Comparison of ENCODE assay signal across 12 mouse cellular contexts in the genomic region with DNA sequence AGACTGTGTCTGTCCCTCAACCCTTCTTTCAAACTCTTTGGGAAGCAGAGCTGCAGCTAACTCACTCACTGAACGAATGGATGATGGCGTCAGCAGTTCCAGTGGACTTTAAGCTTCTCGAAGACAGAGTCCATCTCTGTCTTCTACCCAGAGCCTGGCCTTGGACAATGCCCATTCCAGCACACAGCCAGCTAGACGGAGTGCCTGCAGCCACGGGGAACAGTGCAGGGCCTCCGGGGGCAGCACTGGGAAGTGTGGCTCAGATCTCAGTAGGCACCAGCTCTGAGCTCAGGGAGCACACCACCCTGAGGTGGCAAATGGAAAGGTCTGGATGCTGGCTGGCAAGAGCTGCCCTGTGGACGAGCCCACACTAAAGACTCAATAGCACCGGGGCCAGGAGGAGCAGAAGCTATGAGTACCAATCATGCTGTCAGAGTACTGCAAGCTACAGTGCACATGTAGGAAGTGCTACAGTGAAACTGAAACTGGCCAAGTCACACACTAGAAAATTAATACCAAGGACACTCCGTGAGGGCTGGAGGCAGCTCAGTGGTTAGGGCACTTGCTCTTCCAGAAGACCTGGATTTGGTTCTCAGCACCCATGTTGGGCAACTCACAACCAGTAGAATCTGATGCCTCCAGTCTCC. TPM values are rescaled to one million over a fixed set of nuclear protein-coding genes. Genes with fewer than 3 reads are reported as not detected.
DNase-seq lines count a peak whose midpoint lies in the region; ATAC-seq and TF ChIP-seq lines count a peak whose summit lies in the region.
"Had no signal": no experiment of that assay in that cellular context is flagged by ENCODE, and none has a peak within 500 bp of the region (broad histone marks: within the 10 kb centered on the region; RNA-seq: fewer than 3 reads in every experiment).

No protein-coding gene starts in this region.

- peak; percentile 35; the same call in 1 of the 2 replicates for TF ChIP-seq CTCF in hindbrain, postnatal 0 days (IDR thresholded peaks at IDR 0.05; ENCODE audit: low read depth)
- 0 out of 2 replicates have a peak, but pooled peaks have one; percentile 4 for TF ChIP-seq CTCF in testis, adult 2 months (IDR thresholded peaks at IDR 0.05; ENCODE audit: control insufficient read depth, insufficient read depth, insufficient replicate concordance, low read depth, low read length)
- TF ChIP-seq CTCF in liver, postnatal 0 days (IDR thresholded peaks at IDR 0.05; ENCODE audit: low read depth): peak; percentile 33; the same call in 1 of the 2 replicates

- no peak for TF ChIP-seq POLR2A in testis, adult 2 months (IDR thresholded peaks at IDR 0.05; ENCODE audit: control insufficient read depth, low read depth, low read length)

- H3K27me3 ChIP-seq in hindbrain, postnatal 0 days (ENCODE audit: insufficient read depth, low read length): no peaks in the 10 kb centered on the region
- no peaks in the 10 kb centered on the region for H3K27me3 ChIP-seq in hindbrain, embryonic 16.5 days (replicated peaks; ENCODE audit: control insufficient read depth, insufficient read depth, low read length)
- no peaks in the 10 kb centered on the region for H3K27me3 ChIP-seq in testis, adult 2 months (ENCODE audit: control insufficient read depth, insufficient read depth, low read length)
- no peaks in the 10 kb centered on the region for H3K27me3 ChIP-seq in liver, postnatal 0 days (ENCODE audit: insufficient read depth, low read length)
- H3K27me3 ChIP-seq: hindbrain, embryonic 15.5 days; stomach, embryonic 15.5 days had no signal

- no peak overlapping the region for H3K9ac ChIP-seq in hindbrain, postnatal 0 days (replicated peaks; ENCODE audit: low read length)
- no peak overlapping the region for H3K9ac ChIP-seq in hindbrain, embryonic 16.5 days (ENCODE audit: low read depth, low read length)
- no peak overlapping the region; the same call in 1 of the 2 replicates for H3K9ac ChIP-seq in liver, postnatal 0 days (replicated peaks)
- H3K9ac ChIP-seq: hindbrain, embryonic 15.5 days; stomach, embryonic 15.5 days had no signal

- ATAC-seq in hindbrain, postnatal 0 days: peak; percentile 43; the same call in 1 of the 2 replicates
- no peak for ATAC-seq in hindbrain, embryonic 16.5 days
- peak; percentile 31; the same call in 1 of the 2 replicates for ATAC-seq in liver, postnatal 0 days

- peaks cover 53% of the 10 kb centered on the region for H3K36me3 ChIP-seq in hindbrain, postnatal 0 days (ENCODE audit: insufficient read depth, low read length)
- H3K36me3 ChIP-seq in hindbrain, embryonic 16.5 days (ENCODE audit: control insufficient read depth, insufficient read depth, low read length): peaks cover 29% of the 10 kb centered on the region
- H3K36me3 ChIP-seq in testis, adult 2 months (ENCODE audit: control insufficient read depth, insufficient read depth, low read length): peaks cover 1% of the 10 kb centered on the region
- peaks cover 84% of the 10 kb centered on the region for H3K36me3 ChIP-seq in liver, postnatal 0 days (replicated peaks; ENCODE audit: insufficient read depth, low read length)

- H3K4me3 ChIP-seq in hindbrain, postnatal 0 days (ENCODE audit: low read length): no peak overlapping the region
- H3K4me3 ChIP-seq in hindbrain, embryonic 16.5 days (ENCODE audit: low read length): no peak overlapping the region
- H3K4me3 ChIP-seq in testis, adult 2 months (ENCODE audit: control insufficient read depth, low read depth, low read length): no peak overlapping the region
- H3K4me3 ChIP-seq in liver, postnatal 0 days (ENCODE audit: low read depth, low read length): no peak overlapping the region
- H3K4me3 ChIP-seq: hindbrain, embryonic 15.5 days; stomach, embryonic 15.5 days had no signal

- no peak for TF ChIP-seq EP300 in liver, postnatal 0 days (IDR thresholded peaks at IDR 0.05; ENCODE audit: low read depth)

- no peaks in the 10 kb centered on the region for H3K4me1 ChIP-seq in hindbrain, postnatal 0 days (ENCODE audit: insufficient read depth, low read length)
- no peaks in the 10 kb centered on the region for H3K4me1 ChIP-seq in hindbrain, embryonic 16.5 days (ENCODE audit: control insufficient read depth, insufficient read depth, low read depth, low read length)
- H3K4me1 ChIP-seq in testis, adult 2 months (ENCODE audit: control insufficient read depth, insufficient read depth, low read length): peaks cover 3% of the 10 kb centered on the region
- H3K4me1 ChIP-seq in liver, postnatal 0 days (ENCODE audit: insufficient read depth): peaks cover 5% of the 10 kb centered on the region
- H3K4me1 ChIP-seq: hindbrain, embryonic 15.5 days; stomach, embryonic 15.5 days had no signal

- DNase-seq in hindbrain, postnatal 0 days (ENCODE audit: low spot score): no peak
- no peak for DNase-seq in testis, postnatal 14 days (ENCODE audit: low spot score)
- peak; percentile 13 for DNase-seq in liver, postnatal 0 days
- no peak for DNase-seq in frontal cortex, adult 2 months (ENCODE audit: extremely low spot score in 1 of 2, low spot score in 1 of 2)
- DNase-seq in ovary, postnatal 36 days (ENCODE audit: low spot score): no peak
- no peak for DNase-seq in heart, adult 18-20 months
- DNase-seq: lung, postnatal 14 days had no signal

- 80% methylated on average over 9 of the region's 9 CpGs for WGBS in hindbrain, postnatal 0 days
- WGBS in hindbrain, embryonic 16.5 days: 83% methylated on average over 9 of the region's 9 CpGs
- 74% methylated on average over 9 of the region's 9 CpGs for WGBS in liver, postnatal 0 days (ENCODE audit: insufficient replicate concordance)

- no peak overlapping the region for H3K4me2 ChIP-seq in hindbrain, postnatal 0 days (ENCODE audit: low read depth, low read length)
- no peak overlapping the region for H3K4me2 ChIP-seq in hindbrain, embryonic 16.5 days (ENCODE audit: low read length)
- no peak overlapping the region for H3K4me2 ChIP-seq in liver, postnatal 0 days (ENCODE audit: low read depth, low read length)
- H3K4me2 ChIP-seq: hindbrain, embryonic 15.5 days; stomach, embryonic 15.5 days had no signal

- H3K27ac ChIP-seq in hindbrain, postnatal 0 days: no peak overlapping the region
- no peak overlapping the region for H3K27ac ChIP-seq in hindbrain, embryonic 16.5 days (ENCODE audit: low read depth, low read length)
- peak overlapping the region; percentile 30; the same call in 1 of the 2 replicates for H3K27ac ChIP-seq in testis, adult 2 months (ENCODE audit: control insufficient read depth, insufficient read depth, low read depth, low read length)
- H3K27ac ChIP-seq in liver, postnatal 0 days (ENCODE audit: low read depth): no peak overlapping the region
- H3K27ac ChIP-seq: hindbrain, embryonic 15.5 days; stomach, embryonic 15.5 days had no signal

- no peaks in the 10 kb centered on the region for H3K9me3 ChIP-seq in hindbrain, postnatal 0 days (ENCODE audit: low read length)
- no peaks in the 10 kb centered on the region for H3K9me3 ChIP-seq in hindbrain, embryonic 16.5 days (ENCODE audit: control insufficient read depth, low read length)
- no peaks in the 10 kb centered on the region for H3K9me3 ChIP-seq in liver, postnatal 0 days (ENCODE audit: low read length)
- H3K9me3 ChIP-seq: hindbrain, embryonic 15.5 days; stomach, embryonic 15.5 days had no signal

RNA-seq across cellular contexts. Expression of a gene that starts 14.6 kb away (rescaled TPM):
- 12.2 and 12.8 TPM in 2 replicates for total RNA-seq in hindbrain, postnatal 0 days (2014; rRNA removed)
- 12.0 TPM in 2 replicates for polyA plus RNA-seq in hindbrain, postnatal 0 days (2015; fragmentation: Nextera tagmentation; extraction: Ambion mirVana)
- 16.1 and 19.1 TPM in 2 replicates for polyA plus RNA-seq in hindbrain, embryonic 16.5 days (2015; fragmentation: Nextera tagmentation; extraction: Ambion mirVana)
- 29.6 and 31.4 TPM in 2 replicates for polyA plus RNA-seq in testis, adult 2 months (2012; rRNA removed)
- polyA plus RNA-seq in liver, postnatal 0 days (2015; fragmentation: Nextera tagmentation; extraction: Ambion mirVana): 19.1 and 22.0 TPM in 2 replicates
- polyA plus RNA-seq in frontal cortex, adult 2 months (2012; rRNA removed): 20.0 and 20.5 TPM in 2 replicates
- 1 to 10 TPM; 6.2 to 6.5 TPM for total RNA-seq in heart, adult 18-20 months (2021)

RNA-seq across cellular contexts. Expression of a gene that starts 26.4 kb away (rescaled TPM):
- total RNA-seq in hindbrain, postnatal 0 days (2014; rRNA removed): 0.22 and 0.73 TPM in 2 replicates
- 0.99 and 1.0 TPM in 2 replicates for polyA plus RNA-seq in hindbrain, postnatal 0 days (2015; fragmentation: Nextera tagmentation; extraction: Ambion mirVana)
- polyA plus RNA-seq in hindbrain, embryonic 16.5 days (2015; fragmentation: Nextera tagmentation; extraction: Ambion mirVana): 0.62 and 0.70 TPM in 2 replicates
- 0.75 and 0.77 TPM in 2 replicates for polyA plus RNA-seq in testis, adult 2 months (2012; rRNA removed)
- polyA plus RNA-seq in liver, postnatal 0 days (2015; fragmentation: Nextera tagmentation; extraction: Ambion mirVana): 7.3 and 8.6 TPM in 2 replicates
- 2.9 and 3.4 TPM in 2 replicates for polyA plus RNA-seq in frontal cortex, adult 2 months (2012; rRNA removed)
- total RNA-seq in heart, adult 18-20 months (2021): not detected
- polyA plus RNA-seq: heart, embryonic 14.5 days had no signal

RNA-seq across cellular contexts. Expression of a gene that starts 29.9 kb away (rescaled TPM):
- 12.7 and 21.6 TPM in 2 replicates for total RNA-seq in hindbrain, postnatal 0 days (2014; rRNA removed)
- polyA plus RNA-seq in hindbrain, postnatal 0 days (2015; fragmentation: Nextera tagmentation; extraction: Ambion mirVana): 107 and 114 TPM in 2 replicates
- 81.3 and 81.5 TPM in 2 replicates for polyA plus RNA-seq in hindbrain, embryonic 16.5 days (2015; fragmentation: Nextera tagmentation; extraction: Ambion mirVana)
- polyA plus RNA-seq in testis, adult 2 months (2012; rRNA removed): 18.4 and 24.2 TPM in 2 replicates
- 40.5 and 41.1 TPM in 2 replicates for polyA plus RNA-seq in liver, postnatal 0 days (2015; fragmentation: Nextera tagmentation; extraction: Ambion mirVana)
- 53.1 and 53.3 TPM in 2 replicates for polyA plus RNA-seq in frontal cortex, adult 2 months (2012; rRNA removed)
- 10 to 100 TPM; 47.7 to 48.7 TPM for total RNA-seq in heart, adult 18-20 months (2021)
